Mouse (Mus musculus) limb, embryonic 10.5 days (tissue): ENCODE data around the gene Bach2. TPM values are rescaled to one million over a fixed set of nuclear protein-coding genes. Genes with fewer than 3 reads are reported as not detected.

Experiments
- DNase-seq: peaks from one replicate; pipeline ENCODE4 v3.0.0-alpha.2; 2017; ENCODE audit warnings: low spot score
- H3K27ac ChIP-seq: fragments of 300-500 bp; sonication (generic); 2 replicates; pipeline ENCODE4 v1.5.1; 2016; ENCODE audit warnings: mild to moderate bottlenecking
- H3K27me3 ChIP-seq: fragments of 300-500 bp; sonication (generic); 2 replicates; pipeline ENCODE4 v1.6.1; 2016; ENCODE audit warnings: low read depth, mild to moderate bottlenecking; ENCODE audit not compliant: poor library complexity, severe bottlenecking
- H3K36me3 ChIP-seq: fragments of 300-500 bp; sonication (generic); 2 replicates; pipeline ENCODE4 v1.6.1; 2016; ENCODE audit warnings: mild to moderate bottlenecking, moderate library complexity
- H3K4me1 ChIP-seq: fragments of 300-500 bp; sonication (generic); 2 replicates; pipeline ENCODE4 v1.6.1; 2016
- H3K4me3 ChIP-seq: fragments of 300-500 bp; sonication (generic); 2 replicates; pipeline ENCODE4 v1.5.1; 2016; ENCODE audit warnings: mild to moderate bottlenecking, moderate library complexity
- H3K9me3 ChIP-seq: fragments of 300-500 bp; sonication (generic); replicated peaks from 2 replicates; pipeline ENCODE4 v1.6.1; 2016; ENCODE audit warnings: mild to moderate bottlenecking
- WGBS: fragments of 180-500 bp; shearing (Covaris S2); methylation state at CpG from one replicate; pipeline ENCODE4 v1.1.7; 2016; 5-methylcytosine and 5-hydroxymethylcytosine counted together
- polyA plus RNA-seq: library from polyadenylated mRNA; unstranded; fragments of >200 nt; fragmentation: Nextera tagmentation; extraction: Ambion mirVana; gene quantifications from 2 replicates; pipeline ENCODE4 v1.2.1, GENCODE M21; 2016

The Bach2 gene
- polyA plus RNA-seq, 1 experiment from 2014 or later = 23.0 TPM

DNA sequence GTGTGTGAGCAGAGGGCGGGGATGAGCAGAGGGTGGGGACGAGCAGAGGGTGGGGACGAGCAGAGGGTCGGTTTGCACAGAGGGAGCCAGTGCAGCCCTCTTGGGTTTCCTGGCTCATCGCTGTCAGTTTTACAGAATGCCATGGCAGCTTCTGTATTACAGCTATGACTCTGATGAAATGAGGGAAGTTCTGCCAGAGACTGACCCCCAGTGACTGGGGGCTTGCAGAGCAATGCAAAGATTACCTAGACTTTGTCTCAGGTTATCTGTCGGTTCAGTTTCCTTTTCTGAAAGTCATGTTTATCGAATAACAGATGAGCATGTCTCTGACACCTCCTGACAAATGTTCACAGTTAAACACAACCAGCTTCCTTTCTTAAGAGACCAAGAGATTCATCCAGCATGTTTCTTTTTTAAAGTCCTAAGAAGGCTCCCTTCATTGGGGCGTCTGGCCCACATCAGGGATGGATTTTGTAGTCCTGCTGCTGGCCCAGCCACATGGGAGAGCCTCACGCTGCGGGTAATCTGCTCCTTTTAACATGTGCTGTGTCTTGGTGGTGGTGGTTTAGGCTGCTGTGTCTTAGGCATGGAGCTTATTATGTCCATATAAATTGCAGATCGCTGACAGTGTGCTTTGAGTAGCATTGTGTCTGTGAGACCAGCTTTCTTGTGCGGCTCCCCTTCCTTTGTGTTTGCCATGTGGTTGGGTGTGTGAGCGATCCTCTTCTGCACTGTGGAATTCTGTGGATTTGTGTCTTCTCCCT lies 126.7 kb downstream of the Bach2 start:
- no peaks in the 10 kb centered on the region for H3K27me3 ChIP-seq
- DNase-seq = no peak
- no peaks in the 10 kb centered on the region for H3K9me3 ChIP-seq
- WGBS = 36% methylated on average over 13 of the region's 13 CpGs
- peaks cover 84% of the 10 kb centered on the region for H3K4me1 ChIP-seq
- H3K4me3 ChIP-seq = no peak overlapping the region
- H3K27ac ChIP-seq = peak overlapping the region; percentile 64
- peaks cover 7% of the 10 kb centered on the region; the same call in 1 of the 2 replicates for H3K36me3 ChIP-seq

DNA sequence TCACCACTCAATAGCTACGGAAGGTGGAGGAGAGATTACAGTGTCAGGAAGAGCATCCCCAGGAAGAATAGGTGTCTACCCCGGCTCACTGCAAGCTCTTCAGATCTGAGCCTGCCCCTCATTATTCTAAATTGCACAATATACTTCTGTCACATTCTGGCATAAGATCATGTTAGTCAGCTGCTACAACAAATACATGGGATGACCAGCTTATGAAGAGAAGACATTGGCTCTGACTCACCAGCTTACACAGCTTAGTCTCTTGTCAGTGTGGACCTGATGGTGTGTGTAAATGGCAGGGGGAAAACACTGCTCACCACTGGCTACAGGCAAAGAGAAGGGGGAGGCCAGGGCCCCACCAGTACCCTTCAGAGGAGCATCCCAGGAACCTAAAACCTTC lies 127.6 kb downstream of the Bach2 start:
- WGBS = 91% methylated on average over 2 of the region's 2 CpGs
- Histone ChIP-seq H3K27me3 (no peaks in the 10 kb centered on the region), H3K27ac (peak overlapping the region; percentile 64; the same call in 1 of the 2 replicates), H3K9me3 (no peaks in the 10 kb centered on the region), H3K4me1 (peaks cover 85% of the 10 kb centered on the region), H3K4me3 (no peak overlapping the region), H3K36me3 (peaks cover 7% of the 10 kb centered on the region; the same call in 1 of the 2 replicates)
- no peak for DNase-seq

DNA sequence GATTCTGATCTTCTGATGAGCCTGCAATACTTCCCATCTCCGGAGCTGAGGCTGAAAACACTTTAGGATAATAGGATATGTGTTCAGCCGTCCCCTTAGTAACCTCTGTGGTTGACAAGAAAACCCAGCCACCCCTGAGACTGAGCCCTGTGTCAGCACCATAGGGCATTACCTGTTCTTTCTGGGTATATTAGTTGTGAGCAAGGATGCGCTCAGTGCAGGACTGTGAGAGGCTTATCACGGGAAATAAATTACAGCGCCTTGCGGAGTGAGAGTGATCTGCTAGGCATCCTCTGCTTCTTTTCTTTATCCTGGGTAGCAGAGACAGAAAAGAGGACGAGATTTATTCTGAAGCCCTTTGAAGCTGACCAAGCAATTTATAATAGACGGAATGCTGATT lies 129.7 kb downstream of the Bach2 start:
- no peaks in the 10 kb centered on the region for H3K27me3 ChIP-seq
- WGBS = 40% methylated on average over 8 of the region's 8 CpGs
- no peak for DNase-seq
- no peak overlapping the region for H3K4me3 ChIP-seq
- no peaks in the 10 kb centered on the region for H3K9me3 ChIP-seq
- no peak overlapping the region for H3K27ac ChIP-seq
- H3K36me3 ChIP-seq = peaks cover 11% of the 10 kb centered on the region; the same call in 1 of the 2 replicates
- H3K4me1 ChIP-seq = peaks cover 79% of the 10 kb centered on the region

DNA sequence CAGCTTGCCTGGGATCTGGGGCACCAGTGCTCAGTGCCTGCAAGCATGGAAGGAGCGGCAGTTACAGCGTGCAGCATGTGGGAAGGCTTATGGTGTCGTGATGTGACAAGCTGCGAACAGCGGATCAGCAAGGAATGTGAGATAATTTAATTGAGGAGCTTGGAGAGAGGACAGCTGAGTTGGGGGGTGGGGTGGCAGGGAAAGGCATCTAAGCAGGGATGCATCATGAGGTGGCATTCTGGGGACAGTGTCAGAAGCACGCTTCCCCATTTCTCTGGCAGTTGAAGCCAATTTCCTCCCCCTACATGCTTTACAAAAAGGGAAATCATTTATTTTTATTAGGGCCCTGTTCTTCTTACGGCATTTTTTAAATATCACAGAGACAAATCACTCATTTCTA lies 134.5 kb downstream of the Bach2 start:
- Histone ChIP-seq H3K27ac (no peak overlapping the region), H3K27me3 (no peaks in the 10 kb centered on the region), H3K4me3 (no peak overlapping the region), H3K9me3 (no peaks in the 10 kb centered on the region), H3K36me3 (peaks cover 15% of the 10 kb centered on the region), H3K4me1 (peaks cover 81% of the 10 kb centered on the region)
- WGBS = 41% methylated on average over 7 of the region's 7 CpGs
- DNase-seq = no peak

DNA sequence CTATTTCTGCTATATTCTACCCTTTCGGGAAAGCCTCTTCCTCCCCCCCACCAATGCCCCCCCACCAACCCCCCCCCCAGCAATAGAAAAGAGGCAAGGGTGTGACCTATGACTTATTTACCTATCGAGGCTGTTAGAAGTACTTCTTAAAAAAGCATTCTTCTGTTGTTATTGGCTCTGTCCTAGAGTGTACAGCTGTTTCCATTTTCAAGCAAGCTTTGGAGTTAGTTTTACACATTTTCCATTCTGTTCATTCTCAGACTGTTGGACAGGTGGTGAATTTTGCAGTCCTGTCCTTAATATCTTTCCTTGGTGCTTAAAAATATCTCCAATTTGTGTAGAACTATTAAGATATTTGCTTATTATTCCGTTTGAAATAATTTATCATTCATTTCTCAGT lies 134.9 kb downstream of the Bach2 start:
- WGBS = 57% methylated on average over 3 of the region's 3 CpGs
- no peaks in the 10 kb centered on the region for H3K9me3 ChIP-seq
- no peak for DNase-seq
- H3K27me3 ChIP-seq = no peaks in the 10 kb centered on the region
- no peak overlapping the region for H3K27ac ChIP-seq
- H3K36me3 ChIP-seq = peaks cover 15% of the 10 kb centered on the region
- no peak overlapping the region for H3K4me3 ChIP-seq
- H3K4me1 ChIP-seq = peaks cover 76% of the 10 kb centered on the region

DNA sequence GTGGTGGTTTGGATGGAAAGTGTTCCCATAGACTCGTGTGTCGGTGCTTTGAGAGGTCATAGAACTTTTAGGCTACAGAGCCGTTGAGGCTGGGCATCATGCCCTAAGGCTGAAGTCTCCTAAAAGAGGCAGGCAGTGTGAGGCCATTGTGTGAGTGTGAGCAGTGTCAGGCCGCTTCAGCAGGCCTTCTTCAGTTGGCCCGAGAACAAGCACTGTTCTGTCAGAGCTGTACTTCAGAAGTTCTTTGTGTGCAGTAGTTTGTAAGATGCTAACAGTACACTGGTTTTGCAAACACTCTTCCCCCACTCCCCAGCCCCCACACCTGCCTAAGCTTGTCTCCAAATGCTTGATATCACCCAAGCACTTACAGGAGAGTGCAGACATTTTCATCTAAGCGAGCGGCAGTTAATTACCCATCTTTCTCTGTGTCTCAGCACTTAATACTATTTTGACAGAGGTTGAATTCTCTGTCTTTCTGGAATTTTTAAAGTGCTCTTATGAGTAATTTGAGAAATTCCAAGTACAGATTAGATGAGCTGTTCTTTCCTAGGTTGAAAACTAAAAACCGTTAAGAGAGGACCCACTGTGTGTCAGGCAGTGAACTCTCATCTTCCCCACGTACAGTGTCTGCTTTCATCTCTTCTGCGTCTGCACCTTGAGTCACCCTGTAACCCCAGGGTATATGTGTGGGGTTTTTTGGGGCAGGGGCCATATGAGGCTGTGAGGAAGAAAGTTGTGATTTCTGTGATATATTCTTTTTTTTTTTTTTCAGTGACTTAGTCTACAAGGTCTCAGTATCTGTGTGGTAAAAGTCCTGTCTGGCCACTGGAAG lies 136.4 kb downstream of the Bach2 start:
- WGBS = 78% methylated on average over 10 of the region's 10 CpGs
- H3K4me1 ChIP-seq = peaks cover 62% of the 10 kb centered on the region
- DNase-seq = no peak
- H3K4me3 ChIP-seq = no peak overlapping the region
- H3K9me3 ChIP-seq = no peaks in the 10 kb centered on the region
- H3K27ac ChIP-seq = no peak overlapping the region
- H3K36me3 ChIP-seq = peaks cover 17% of the 10 kb centered on the region
- H3K27me3 ChIP-seq = no peaks in the 10 kb centered on the region

DNA sequence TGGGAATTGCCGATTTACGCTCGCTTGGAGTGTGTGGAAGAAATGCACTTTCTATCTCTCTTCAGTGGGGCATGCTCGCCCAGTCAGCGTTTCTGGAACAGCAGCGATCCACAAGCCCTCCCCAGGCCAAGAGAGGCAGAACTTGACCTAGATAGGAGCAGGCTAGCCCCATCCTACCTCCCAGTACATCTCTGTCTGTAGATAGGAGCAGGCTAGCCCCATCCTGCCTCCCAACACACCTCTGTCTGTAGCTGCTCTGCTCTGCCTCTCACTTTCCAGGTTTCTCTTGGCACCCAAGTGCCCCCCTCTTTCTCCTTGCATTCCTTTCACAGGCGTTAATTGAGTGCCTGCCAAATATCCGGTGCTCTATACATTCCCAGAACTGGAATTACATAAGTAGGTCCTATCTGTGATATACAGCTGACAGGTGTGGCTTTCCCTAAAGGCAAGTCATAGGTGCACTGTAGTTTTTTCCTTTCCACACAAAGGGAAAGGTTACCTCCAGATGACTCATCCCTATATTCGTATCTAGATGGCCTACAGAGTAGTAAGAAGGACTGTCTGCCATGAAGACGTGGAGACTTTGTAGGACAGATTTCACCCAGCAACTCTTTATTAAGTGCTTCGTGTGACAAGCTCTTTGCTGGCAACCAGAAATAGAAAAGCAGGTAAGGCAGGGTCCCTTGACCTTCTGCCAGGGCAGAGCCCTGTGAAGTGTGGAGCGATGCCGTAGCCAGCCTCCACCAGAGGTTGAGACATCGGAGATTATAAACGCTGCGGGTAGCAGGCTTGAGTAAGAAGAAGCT lies 137.3 kb downstream of the Bach2 start:
- no peak overlapping the region for H3K27ac ChIP-seq
- H3K4me1 ChIP-seq = peaks cover 54% of the 10 kb centered on the region
- no peaks in the 10 kb centered on the region for H3K27me3 ChIP-seq
- H3K36me3 ChIP-seq = peaks cover 17% of the 10 kb centered on the region
- H3K4me3 ChIP-seq = no peak overlapping the region
- H3K9me3 ChIP-seq = no peaks in the 10 kb centered on the region
- 83% methylated on average over 16 of the region's 16 CpGs for WGBS
- DNase-seq = no peak

DNA sequence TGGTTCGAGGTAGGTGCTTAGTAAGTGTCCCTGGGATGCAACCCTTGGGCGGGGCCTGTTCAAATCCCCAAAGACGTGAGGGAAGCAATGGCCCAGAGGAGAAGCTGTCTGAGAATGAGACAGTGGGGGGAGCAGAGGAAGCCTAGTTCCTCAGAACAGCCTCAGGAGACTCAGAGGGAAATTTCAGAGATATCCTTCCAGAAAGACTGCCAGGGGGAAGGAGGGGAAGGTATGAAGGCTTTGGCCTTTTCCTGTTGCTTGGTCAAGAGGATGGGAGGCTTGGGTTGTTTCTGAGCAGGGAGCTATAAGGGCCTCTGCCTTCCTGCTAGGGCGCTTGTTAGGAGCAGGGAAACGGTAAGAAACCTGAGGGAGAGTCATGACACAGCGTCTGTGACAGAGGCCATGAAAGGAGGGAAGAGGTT lies 137.9 kb downstream of the Bach2 start:
- Histone ChIP-seq H3K36me3 (peaks cover 17% of the 10 kb centered on the region), H3K4me1 (peaks cover 55% of the 10 kb centered on the region), H3K27ac (no peak overlapping the region), H3K4me3 (no peak overlapping the region), H3K9me3 (no peaks in the 10 kb centered on the region), H3K27me3 (no peaks in the 10 kb centered on the region)
- no peak for DNase-seq
- 70% methylated on average over 6 of the region's 6 CpGs for WGBS

DNA sequence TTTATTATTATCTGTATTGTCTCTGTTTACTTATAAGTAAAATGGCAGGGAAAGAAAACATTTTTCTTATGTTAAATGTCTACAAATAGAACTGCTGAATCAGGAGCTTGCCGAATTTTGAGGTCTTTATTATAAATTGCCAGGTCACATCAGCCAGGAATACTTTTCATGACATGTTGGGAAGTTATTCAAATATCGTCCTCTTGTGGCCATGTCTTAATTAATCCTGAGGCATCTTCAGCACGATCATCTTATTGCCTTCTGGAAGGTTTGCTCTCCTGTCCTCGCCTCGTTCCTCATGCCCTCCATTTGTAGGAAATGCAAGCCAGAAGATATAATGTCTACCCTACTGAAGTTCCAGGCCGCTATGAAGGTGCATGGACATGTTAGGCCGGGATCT lies 140.5 kb downstream of the Bach2 start:
- peaks cover 13% of the 10 kb centered on the region for H3K36me3 ChIP-seq
- H3K4me1 ChIP-seq = peaks cover 43% of the 10 kb centered on the region
- 92% methylated on average over 7 of the region's 7 CpGs for WGBS
- no peaks in the 10 kb centered on the region for H3K27me3 ChIP-seq
- H3K27ac ChIP-seq = no peak overlapping the region
- DNase-seq = no peak
- no peak overlapping the region for H3K4me3 ChIP-seq
- no peaks in the 10 kb centered on the region for H3K9me3 ChIP-seq

DNA sequence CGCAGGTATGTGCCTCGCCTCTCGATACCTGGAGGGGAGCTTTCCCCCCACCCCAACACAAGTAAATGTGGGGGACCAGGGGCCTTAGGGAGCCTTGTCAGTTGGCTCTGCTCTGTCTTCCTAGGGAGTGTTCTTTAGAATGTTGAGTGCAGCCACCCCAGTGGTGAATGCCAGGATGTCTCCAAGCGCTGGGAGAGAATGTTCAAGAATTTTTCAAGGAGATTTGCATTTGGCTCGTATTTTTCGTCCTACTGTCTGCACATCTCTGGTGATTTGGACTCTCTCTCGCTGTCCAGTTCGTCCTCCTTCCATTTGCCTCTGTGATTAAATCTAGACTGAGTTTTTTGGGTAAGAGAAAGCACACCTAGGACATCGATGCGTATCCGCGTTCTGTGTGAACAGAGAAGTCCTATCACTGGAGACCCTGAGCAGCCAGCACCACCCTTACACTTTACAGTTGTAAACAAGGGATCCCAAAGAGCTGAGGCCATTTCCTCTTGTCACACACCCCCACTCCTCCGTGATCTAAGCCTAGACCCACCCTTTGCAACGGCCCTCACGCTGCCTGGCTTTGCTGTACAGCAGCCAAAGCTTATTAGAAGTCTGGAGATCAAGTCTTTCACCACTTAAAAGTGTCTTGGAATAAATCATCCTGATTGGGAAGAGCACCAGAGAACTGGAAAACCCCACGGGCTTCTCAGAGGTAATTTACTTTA lies 143.2 kb downstream of the Bach2 start:
- Histone ChIP-seq H3K4me1 (peaks cover 29% of the 10 kb centered on the region), H3K9me3 (no peaks in the 10 kb centered on the region), H3K4me3 (no peak overlapping the region), H3K36me3 (peaks cover 8% of the 10 kb centered on the region; the same call in 1 of the 2 replicates), H3K27me3 (no peaks in the 10 kb centered on the region), H3K27ac (no peak overlapping the region)
- WGBS = 67% methylated on average over 16 of the region's 16 CpGs
- no peak for DNase-seq

DNA sequence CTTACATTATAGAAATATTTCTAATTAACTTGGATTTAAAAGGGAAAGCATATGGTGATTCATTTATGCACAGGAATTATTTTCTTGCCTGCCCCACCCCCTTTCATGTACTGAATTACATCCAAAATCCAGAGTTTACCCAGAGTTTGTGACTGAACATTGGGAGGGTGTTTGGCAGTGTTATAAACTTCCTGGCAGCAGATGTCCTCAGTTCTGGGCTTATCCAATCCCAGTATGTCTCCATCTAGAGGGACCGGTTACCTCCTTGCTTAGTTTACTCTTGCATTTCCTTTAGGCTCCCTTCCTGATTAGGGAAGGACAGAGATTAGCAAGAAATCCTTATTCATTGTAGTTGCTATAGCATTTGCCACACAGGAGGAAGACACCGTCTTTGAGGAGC lies 146.5 kb downstream of the Bach2 start:
- Histone ChIP-seq H3K27ac (no peak overlapping the region), H3K4me1 (peaks cover 43% of the 10 kb centered on the region), H3K36me3 (0 out of 2 replicates have a peak, but pooled peaks cover 5% of the 10 kb centered on the region), H3K27me3 (no peaks in the 10 kb centered on the region), H3K4me3 (no peak overlapping the region), H3K9me3 (no peaks in the 10 kb centered on the region)
- 91% methylated on average over 2 of the region's 2 CpGs for WGBS
- no peak for DNase-seq

DNA sequence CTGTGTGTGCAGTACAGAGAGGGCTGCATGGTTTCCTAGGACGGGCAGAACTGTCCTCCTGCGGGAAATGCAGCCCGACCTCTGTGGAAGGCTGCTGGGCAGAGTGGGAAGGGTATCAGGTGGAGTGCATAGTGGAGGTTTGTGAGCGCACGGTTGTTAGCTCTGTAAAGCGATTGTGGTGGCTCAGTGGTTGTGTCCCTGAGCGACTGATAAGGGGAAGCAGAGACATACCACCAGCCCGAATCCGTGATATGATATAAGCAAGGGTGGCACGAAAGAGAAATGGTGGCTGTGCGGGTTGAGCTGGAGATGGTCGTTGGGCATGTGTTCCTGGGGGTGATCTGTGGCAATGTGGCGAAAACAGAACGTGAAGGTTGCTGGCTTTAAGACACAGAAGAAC lies 147.0 kb downstream of the Bach2 start:
- Histone ChIP-seq H3K4me3 (no peak overlapping the region), H3K4me1 (peaks cover 44% of the 10 kb centered on the region), H3K27me3 (no peaks in the 10 kb centered on the region), H3K9me3 (no peaks in the 10 kb centered on the region), H3K27ac (no peak overlapping the region), H3K36me3 (peaks cover 9% of the 10 kb centered on the region; the same call in 1 of the 2 replicates)
- WGBS = 95% methylated on average over 14 of the region's 14 CpGs
- DNase-seq = no peak
